Mouse (Mus musculus) 3T3-L1 (cell line): ENCODE results near the gene Chchd4.

Source experiments
- DNase-seq: peaks from one replicate; pipeline ENCODE4 v3.0.0-alpha.2; 2015; ENCODE audit warnings: low read depth, low spot score

The Chchd4 gene

GRCm38 (mm10) chr6:91472868-91473804 lies at the start of gene Chchd4, which contains the start of gene Tmem43:
Gene Chchd4, minus strand, starts transcription at chr6:91473546.
Gene Tmem43, plus strand, starts transcription at chr6:91473703.
- peak; percentile 100 for DNase-seq

DNA sequence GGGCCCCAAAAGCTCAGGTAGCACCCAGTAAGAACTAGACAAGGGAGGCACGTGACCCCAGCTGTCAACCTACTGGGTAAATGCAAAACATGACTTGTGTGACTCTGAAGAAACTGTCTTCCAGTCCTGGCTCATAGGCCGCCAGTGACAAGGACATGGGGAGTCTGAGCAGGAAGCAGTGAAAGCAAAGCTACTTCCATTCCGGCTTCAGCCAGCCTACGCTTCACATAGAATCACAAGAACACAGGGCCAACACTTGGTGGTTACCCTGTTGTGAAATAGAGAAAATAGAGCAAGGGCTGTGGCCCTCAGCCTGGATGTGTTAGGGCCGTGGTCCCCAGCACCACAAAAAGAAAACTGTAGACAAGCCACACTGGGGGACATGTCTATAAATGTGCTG lies 49.5 kb upstream of the Chchd4 start:
- DNase-seq, result no peak

DNA sequence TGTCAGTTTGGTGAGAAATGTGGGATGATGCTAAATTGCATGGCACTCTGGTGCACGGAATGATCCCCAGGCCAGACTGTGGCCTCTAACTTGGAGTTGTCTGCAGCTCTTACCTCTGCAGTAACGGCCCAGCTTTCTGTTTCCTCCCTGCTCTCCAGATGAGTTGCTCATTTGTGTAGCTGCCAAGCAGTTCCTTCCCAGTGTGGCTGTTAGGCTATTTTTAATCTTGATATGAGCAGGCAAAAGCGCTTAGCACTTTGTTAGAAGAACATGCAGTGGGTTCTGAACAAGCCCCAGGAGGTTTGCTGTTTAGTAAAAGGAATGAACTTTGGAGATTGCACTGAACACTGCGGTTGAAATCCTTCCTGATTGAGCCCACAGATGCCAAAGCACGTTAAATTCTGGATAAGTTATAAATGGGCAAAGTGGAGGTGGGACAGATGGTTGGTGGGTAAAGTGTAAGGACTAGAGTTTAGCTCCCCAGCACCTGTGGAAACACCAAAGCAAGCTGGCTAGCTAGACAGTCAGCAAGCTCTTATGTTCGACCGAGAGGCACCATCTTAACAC lies 45.2 kb upstream of the Chchd4 start:
- no peak for DNase-seq

- DNase-seq, result peak; percentile 97
These were observed 42.5 kb upstream of the Chchd4 start, which contains the start of the genes Xpc and Lsm3 for GRCm38 (mm10) chr6:91515545-91516449. Gene Xpc, minus strand, starts transcription at chr6:91515888. Gene Lsm3, plus strand, starts transcription at chr6:91515928.

GRCm38 (mm10) chr6:91514737-91515362 lies 41.5 kb upstream of the Chchd4 start:
- no peak for DNase-seq

DNA sequence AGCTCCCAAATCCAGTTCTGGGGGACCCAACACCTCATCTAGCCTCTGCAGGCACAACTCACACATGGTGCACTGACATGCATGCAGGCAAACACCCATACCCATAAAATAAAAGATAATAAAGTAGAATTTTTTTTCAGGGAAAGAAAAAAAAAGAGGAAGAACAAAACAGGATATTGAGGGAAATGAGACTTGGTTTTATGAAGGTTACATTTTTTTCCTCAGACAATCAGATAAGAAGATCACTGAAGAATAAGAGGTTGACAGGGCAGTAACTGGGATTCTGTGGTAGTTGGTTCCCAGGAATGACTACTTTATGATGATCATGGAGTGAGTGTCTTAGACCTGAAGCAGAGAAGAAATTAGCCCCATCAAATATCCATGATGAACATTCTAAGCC lies 40.8 kb upstream of the Chchd4 start:
- no peak for DNase-seq

DNA sequence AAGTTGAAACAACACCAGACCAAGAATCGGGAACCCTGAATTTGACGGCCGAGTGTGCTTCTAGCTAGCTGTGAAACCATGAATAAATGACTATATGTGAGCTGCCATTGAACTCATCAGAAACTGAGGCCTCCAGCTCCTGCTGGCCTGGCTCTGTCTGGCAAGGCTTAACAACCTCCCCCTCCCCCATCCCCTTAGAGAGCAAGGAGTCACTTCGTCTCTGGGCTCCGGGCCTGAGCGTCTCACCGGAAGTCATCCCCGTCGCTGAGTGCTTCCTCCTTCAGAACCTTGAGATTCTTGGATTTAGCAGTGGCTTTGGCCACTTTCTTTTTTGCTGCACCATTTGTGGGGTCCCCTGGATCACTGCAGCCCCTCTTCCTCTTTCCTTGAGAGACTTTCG lies 36.9 kb upstream of the Chchd4 start:
- no peak for DNase-seq

DNA sequence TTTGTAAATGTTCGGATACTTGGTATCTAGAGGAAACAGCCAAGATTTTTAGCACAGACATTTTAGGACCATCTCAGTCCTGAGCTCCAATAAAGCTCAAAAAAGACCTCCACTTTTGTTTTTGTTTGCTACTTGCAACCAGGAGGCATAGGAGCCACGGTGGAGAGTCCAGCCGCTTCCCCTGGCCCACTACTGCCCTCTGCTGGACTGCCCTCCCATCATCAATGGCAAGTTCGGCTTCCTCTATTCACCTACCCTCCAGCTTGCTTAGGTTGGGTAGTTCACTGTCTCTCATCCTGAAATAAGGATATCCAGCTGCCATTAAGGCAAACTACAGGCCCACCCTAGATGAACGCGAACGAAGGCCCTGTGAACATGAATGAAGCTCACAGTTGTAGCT lies 36.0 kb upstream of the Chchd4 start:
- peak; percentile 87 for DNase-seq

GRCm38 (mm10) chr6:91508041-91508440 lies 34.7 kb upstream of the Chchd4 start:
- no peak for DNase-seq

- no peak for DNase-seq
These were observed 32.7 kb upstream of the Chchd4 start for GRCm38 (mm10) chr6:91506036-91506435.

- DNase-seq, result no peak
These were observed 30.0 kb upstream of the Chchd4 start for GRCm38 (mm10) chr6:91503302-91503701.

DNA sequence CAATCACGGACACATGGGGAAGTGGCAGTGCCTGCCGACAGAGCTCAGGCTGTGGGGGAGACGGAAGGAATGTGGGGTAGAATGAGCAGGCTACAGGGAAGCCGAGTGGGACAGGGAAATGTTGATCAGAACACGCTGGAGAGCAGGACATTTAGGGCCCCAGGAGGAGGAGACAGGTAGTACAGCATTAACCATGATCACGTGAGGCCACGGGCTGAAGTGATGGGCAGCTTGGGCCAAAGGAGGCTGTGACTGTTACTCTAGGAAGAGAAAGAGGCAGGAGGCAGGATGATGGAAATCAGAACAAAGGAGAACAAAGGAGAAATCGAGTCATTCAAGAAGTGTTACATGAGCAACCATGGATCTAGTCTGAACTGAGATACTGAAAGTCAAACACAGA lies 21.2 kb upstream of the Chchd4 start:
- no peak for DNase-seq

DNA sequence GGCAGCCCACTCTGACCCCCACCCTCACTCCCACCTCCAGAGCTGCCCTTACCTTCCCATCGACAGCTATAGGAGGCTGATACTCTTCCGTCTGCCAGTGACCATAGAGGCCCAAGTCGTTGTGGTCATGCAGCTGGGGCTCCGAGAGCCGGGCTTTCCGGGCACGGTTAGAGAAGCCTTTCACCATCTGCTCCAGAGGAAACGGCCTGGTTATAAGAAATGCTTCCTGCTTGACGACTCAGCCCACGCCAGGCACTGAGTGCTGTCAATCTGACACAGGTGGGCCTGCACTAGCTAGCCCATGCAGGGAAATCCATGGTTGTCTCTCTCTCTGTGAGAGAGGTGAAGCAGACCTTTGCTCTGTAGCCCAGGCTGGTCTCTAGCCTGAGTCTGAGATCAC lies 19.7 kb upstream of the Chchd4 start:
- no peak for DNase-seq

DNA sequence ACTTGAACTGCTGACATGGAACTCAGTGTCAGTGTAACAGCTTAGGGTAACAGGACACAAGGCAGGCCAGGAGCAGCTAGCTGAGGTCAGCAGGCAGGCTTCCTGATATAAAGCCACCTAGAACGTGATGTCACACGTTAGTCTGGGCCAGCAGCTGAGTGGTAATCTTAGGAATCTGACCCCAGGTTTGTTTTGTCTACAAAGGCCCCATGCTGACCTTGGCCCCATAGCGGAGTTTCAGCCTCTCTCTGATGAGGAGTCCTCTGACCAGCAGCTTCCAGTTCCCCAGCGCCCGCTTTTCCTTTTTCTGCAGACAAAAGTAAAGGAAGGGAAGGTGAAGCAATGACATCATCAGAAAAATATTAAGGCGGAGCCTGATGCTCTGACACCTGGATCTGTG lies 17.7 kb upstream of the Chchd4 start:
- no peak for DNase-seq

GRCm38 (mm10) chr6:91489872-91490271 lies 16.5 kb upstream of the Chchd4 start:
- DNase-seq, result no peak

GRCm38 (mm10) chr6:91488496-91489212 lies 15.3 kb upstream of the Chchd4 start:
- peak; percentile 99 for DNase-seq

- DNase-seq, result no peak
These were observed 13.5 kb upstream of the Chchd4 start for GRCm38 (mm10) chr6:91486736-91487453.

DNA sequence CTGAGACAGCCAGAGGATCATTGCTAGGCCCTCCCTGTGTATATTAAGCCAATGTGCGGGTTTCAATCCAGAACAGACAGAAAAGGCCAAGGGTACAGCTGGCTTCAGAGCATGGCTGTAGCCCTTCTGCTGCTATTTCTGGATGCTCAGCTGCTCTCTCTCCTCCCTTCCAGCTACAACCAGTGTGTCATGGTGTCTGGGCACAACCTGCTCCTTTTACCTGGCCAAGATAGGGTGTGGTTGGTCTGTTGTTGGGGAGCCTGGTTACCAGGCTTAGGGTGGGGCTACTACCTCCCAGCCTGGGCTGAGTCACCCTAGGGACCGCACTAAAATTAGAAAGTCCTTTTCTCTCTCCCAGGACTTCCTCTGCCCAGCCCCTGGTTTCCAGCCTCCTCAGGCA lies 10.0 kb upstream of the Chchd4 start:
- DNase-seq, result peak; percentile 33

DNA sequence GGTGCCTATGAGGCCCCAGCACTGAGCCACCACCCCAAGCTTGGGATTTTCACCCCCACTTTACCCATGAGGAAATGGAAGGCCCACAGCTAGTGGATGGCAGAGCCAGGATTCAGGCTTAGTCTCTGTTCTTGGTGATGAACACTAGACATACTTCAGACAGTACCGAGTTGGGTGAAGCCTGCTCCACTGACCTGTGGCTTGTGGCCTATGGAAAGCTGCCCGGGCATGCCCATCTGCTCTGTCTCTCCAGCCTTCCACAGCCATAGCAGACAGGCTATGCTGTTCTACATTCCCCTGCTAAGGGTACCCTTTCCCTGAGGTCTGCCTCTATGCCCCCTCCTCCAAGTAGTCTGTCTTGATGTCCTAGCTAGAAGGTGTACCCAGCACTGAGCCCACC lies 3.2 kb upstream of the Chchd4 start:
- no peak for DNase-seq
